Mouse (Mus musculus): Measurements from ENCODE around the gene Grm8. TPM values are rescaled to one million over a fixed set of nuclear protein-coding genes. Genes with fewer than 3 reads are reported as not detected.

Gene Grm8
- polyA plus RNA-seq, 1 experiment from 2014 or later: not detected

DNA sequence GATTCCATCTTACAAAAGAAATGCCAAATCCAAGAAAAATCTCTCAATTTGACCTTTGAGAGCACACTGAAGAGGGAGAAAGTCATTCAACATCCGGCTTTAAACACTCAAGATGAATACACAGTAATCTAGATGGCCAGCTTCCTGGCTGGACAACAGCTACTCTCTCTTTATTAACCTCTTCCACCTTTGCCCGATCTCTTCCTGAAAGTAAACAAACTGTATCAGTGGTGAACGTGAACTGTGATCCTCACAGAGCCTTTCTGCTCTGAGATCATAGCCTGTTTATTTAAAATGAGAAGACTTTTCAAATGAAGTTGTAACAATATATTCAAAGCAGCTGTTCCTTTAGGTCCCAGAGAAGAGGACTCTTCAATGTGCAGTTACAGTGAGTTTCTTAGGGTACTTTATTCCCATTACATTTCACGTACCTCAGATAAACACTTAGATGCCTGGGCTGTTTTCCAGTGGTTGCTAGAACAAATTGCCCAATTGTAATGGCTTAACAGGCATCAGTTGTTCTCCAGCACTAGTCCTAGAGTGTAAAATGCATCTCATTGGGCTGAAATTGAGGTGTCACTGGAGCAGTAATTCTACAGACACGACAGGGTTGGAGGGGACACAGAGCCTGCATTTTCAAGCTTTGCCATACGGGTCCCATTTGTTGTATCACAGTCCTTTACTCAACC lies 473.1 kb downstream of the Grm8 start:
- DNase-seq (no peak), ATAC-seq (peak; percentile 96)
- no peak for TF ChIP-seq EP300 (IDR thresholded peaks at IDR 0.05; ENCODE audit: low read depth)
- no peak for TF ChIP-seq CTCF (IDR thresholded peaks at IDR 0.05; ENCODE audit: low read depth)
- no peak overlapping the region for H3K4me2 ChIP-seq (ENCODE audit: low read depth, low read length)
- H3K27me3 ChIP-seq (ENCODE audit: insufficient read depth, low read length): no peaks in the 10 kb centered on the region
- H3K9ac ChIP-seq (replicated peaks): no peak overlapping the region
- H3K27ac ChIP-seq (ENCODE audit: low read depth): peak overlapping the region; percentile 72
- no peaks in the 10 kb centered on the region for H3K36me3 ChIP-seq (replicated peaks; ENCODE audit: insufficient read depth, low read length)
- WGBS (ENCODE audit: insufficient replicate concordance): 40% methylated on average over 6 of the region's 6 CpGs
- no peaks in the 10 kb centered on the region for H3K4me1 ChIP-seq (ENCODE audit: insufficient read depth)
- no peak overlapping the region for H3K4me3 ChIP-seq (ENCODE audit: low read depth, low read length)
- no peaks in the 10 kb centered on the region for H3K9me3 ChIP-seq (ENCODE audit: low read length)

DNA sequence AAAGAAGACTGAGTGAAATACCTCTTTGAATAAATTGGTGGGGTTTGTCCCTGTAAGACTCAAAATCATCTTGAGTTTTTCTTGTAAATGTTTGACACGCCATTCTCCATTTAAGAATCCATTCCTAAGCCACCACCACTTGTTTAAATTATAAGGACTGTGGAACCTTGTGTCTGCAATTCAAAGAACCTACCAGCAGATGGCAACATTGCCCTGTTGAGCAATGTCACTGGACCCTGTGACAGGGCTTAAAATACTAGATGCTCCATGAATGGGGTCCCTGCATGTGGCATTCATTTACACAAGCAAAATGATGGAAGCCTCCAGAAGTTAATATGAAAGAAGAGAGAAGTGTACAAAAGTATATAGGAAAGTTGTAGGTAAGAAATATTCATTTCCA lies 477.5 kb downstream of the Grm8 start:
- Histone ChIP-seq H3K4me3 (ENCODE audit: low read depth, low read length) (no peak overlapping the region), H3K36me3 (replicated peaks; ENCODE audit: insufficient read depth, low read length) (no peaks in the 10 kb centered on the region), H3K9me3 (ENCODE audit: low read length) (no peaks in the 10 kb centered on the region), H3K27ac (ENCODE audit: low read depth) (no peak overlapping the region), H3K9ac (replicated peaks) (no peak overlapping the region), H3K4me2 (ENCODE audit: low read depth, low read length) (no peak overlapping the region), H3K27me3 (ENCODE audit: insufficient read depth, low read length) (no peaks in the 10 kb centered on the region), H3K4me1 (ENCODE audit: insufficient read depth) (no peaks in the 10 kb centered on the region)
- no peak for TF ChIP-seq EP300 (IDR thresholded peaks at IDR 0.05; ENCODE audit: low read depth)
- TF ChIP-seq CTCF (IDR thresholded peaks at IDR 0.05; ENCODE audit: low read depth): peak; percentile 85
- 37% methylated on average over 1 of the region's 1 CpGs for WGBS (ENCODE audit: insufficient replicate concordance)
- ATAC-seq (no peak), DNase-seq (peak; percentile 63)

DNA sequence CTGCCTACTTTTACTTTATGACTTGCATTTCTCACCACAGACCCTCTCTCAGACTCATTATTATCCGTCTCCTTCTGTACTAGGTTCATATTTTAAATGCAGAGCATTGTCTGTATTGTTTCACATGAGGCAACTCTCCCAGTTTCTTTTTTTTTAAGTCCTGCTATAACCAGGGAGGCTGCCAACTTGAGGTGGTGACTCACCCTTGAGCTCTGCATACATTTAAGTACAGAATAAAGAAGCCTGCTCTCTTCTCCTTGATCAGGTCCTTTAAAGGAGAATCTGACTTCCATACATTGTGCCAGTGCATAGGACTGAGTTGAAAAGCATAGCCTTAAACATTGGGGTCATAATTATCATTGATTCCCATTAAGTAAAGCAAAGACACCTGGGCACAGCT lies 488.5 kb downstream of the Grm8 start:
- Histone ChIP-seq H3K4me3 (ENCODE audit: low read depth, low read length) (no peak overlapping the region), H3K27me3 (ENCODE audit: insufficient read depth, low read length) (no peaks in the 10 kb centered on the region), H3K4me2 (ENCODE audit: low read depth, low read length) (no peak overlapping the region), H3K9me3 (ENCODE audit: low read length) (no peaks in the 10 kb centered on the region), H3K36me3 (replicated peaks; ENCODE audit: insufficient read depth, low read length) (no peaks in the 10 kb centered on the region), H3K27ac (ENCODE audit: low read depth) (no peak overlapping the region), H3K4me1 (ENCODE audit: insufficient read depth) (no peaks in the 10 kb centered on the region), H3K9ac (replicated peaks) (no peak overlapping the region)
- 55% methylated on average over 1 of the region's 1 CpGs for WGBS (ENCODE audit: insufficient replicate concordance)
- TF ChIP-seq CTCF (IDR thresholded peaks at IDR 0.05; ENCODE audit: low read depth): no peak
- TF ChIP-seq EP300 (IDR thresholded peaks at IDR 0.05; ENCODE audit: low read depth): no peak
- ATAC-seq (no peak), DNase-seq (no peak)

DNA sequence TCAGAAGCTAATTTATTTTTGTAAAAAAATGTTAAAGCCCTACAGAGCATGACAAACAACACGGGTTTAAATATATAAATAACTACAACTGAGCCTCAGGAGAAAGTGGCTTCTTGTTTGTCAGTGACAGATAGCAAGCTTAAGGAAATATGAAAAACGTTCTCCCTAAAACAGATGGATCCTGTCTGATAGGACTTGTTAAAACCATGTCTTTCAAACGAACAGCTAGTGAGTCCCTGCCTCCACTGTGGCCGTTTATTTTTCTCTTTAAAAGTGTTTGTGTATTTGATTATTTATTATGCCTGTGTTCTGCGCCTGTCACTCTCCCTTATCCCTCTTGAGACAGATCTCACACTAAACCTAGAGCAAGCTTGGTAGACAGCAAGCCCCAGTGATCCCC lies 489.9 kb downstream of the Grm8 start:
- Histone ChIP-seq H3K4me2 (ENCODE audit: low read depth, low read length) (no peak overlapping the region), H3K4me1 (ENCODE audit: insufficient read depth) (no peaks in the 10 kb centered on the region), H3K36me3 (replicated peaks; ENCODE audit: insufficient read depth, low read length) (no peaks in the 10 kb centered on the region), H3K27me3 (ENCODE audit: insufficient read depth, low read length) (no peaks in the 10 kb centered on the region), H3K27ac (ENCODE audit: low read depth) (no peak overlapping the region), H3K4me3 (ENCODE audit: low read depth, low read length) (no peak overlapping the region), H3K9ac (replicated peaks) (no peak overlapping the region), H3K9me3 (ENCODE audit: low read length) (no peaks in the 10 kb centered on the region)
- DNase-seq (no peak), ATAC-seq (no peak)
- TF ChIP-seq CTCF (IDR thresholded peaks at IDR 0.05; ENCODE audit: low read depth) (no peak), EP300 (IDR thresholded peaks at IDR 0.05; ENCODE audit: low read depth) (0 out of 2 replicates have a peak, but pooled peaks have one; percentile 19)
- 43% methylated on average over 5 of the region's 5 CpGs for WGBS (ENCODE audit: insufficient replicate concordance)

DNA sequence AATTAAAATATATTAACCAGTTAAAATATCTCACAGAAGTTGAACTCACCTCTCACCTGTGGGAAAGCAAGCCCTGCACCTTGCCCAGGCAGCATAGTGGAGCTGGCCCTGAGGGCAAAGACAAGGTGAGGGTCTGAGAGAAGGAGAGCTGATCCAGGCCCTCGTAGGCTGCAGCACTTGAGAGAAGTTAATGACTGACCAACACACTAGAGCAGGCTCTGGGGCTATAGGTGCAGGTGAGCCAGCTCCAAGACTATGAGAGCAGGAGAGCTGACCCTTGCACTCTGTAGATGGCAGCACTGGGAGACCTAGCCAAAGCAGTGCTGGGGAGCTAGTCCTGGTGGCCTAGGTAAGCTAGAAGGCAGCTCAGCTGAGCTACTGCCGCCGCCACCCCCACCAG lies 499.1 kb downstream of the Grm8 start:
- Histone ChIP-seq H3K4me1 (ENCODE audit: insufficient read depth) (no peaks in the 10 kb centered on the region), H3K4me2 (ENCODE audit: low read depth, low read length) (no peak overlapping the region), H3K27ac (ENCODE audit: low read depth) (no peak overlapping the region), H3K4me3 (ENCODE audit: low read depth, low read length) (no peak overlapping the region), H3K27me3 (ENCODE audit: insufficient read depth, low read length) (no peaks in the 10 kb centered on the region), H3K36me3 (replicated peaks; ENCODE audit: insufficient read depth, low read length) (no peaks in the 10 kb centered on the region), H3K9ac (replicated peaks) (no peak overlapping the region), H3K9me3 (ENCODE audit: low read length) (no peaks in the 10 kb centered on the region)
- TF ChIP-seq EP300 (IDR thresholded peaks at IDR 0.05; ENCODE audit: low read depth) (no peak), CTCF (IDR thresholded peaks at IDR 0.05; ENCODE audit: low read depth) (no peak)
- ATAC-seq: no peak
- DNase-seq: no peak
- WGBS (ENCODE audit: insufficient replicate concordance): 64% methylated on average over 3 of the region's 3 CpGs

DNA sequence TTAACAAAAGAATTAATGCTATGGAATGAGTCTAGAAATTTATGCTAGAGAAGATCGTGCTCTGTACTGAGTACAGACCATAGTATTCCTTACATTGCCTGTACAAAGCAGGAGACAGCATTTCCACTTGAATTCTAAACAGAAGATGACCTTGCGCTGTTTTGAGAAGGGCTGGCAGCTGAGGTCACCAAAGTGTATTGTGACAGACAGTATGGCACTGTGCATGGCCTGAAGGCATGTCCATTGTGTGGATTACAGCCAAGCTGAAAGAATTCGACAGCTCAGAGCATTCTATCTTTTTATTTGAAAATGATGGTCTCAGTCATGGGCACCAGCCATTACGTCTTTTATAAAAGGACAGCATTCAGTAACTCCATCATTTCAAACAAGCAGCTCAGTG lies 517.5 kb downstream of the Grm8 start:
- Histone ChIP-seq H3K4me3 (ENCODE audit: low read depth, low read length) (no peak overlapping the region), H3K27me3 (ENCODE audit: insufficient read depth, low read length) (no peaks in the 10 kb centered on the region), H3K27ac (ENCODE audit: low read depth) (no peak overlapping the region), H3K36me3 (replicated peaks; ENCODE audit: insufficient read depth, low read length) (no peaks in the 10 kb centered on the region), H3K9ac (replicated peaks) (no peak overlapping the region), H3K9me3 (ENCODE audit: low read length) (no peaks in the 10 kb centered on the region), H3K4me1 (ENCODE audit: insufficient read depth) (no peaks in the 10 kb centered on the region), H3K4me2 (ENCODE audit: low read depth, low read length) (no peak overlapping the region)
- DNase-seq (no peak), ATAC-seq (no peak)
- 69% methylated on average over 4 of the region's 4 CpGs for WGBS (ENCODE audit: insufficient replicate concordance)
- TF ChIP-seq EP300 (IDR thresholded peaks at IDR 0.05; ENCODE audit: low read depth) (no peak), CTCF (IDR thresholded peaks at IDR 0.05; ENCODE audit: low read depth) (no peak)
